Mouse (Mus musculus) lung, embryonic 16.5 days (tissue): ENCODE measurements around the gene Slf1. TPM values are rescaled to one million over a fixed set of nuclear protein-coding genes. Genes with fewer than 3 reads are reported as not detected.
A peak's percentile ranks its signal among the peaks of the same experiment; 100 is the strongest.

Experiments
- ATAC-seq: fragments of 200-750 bp; cut with Nextera tagmentation; 2 replicates; pipeline ENCODE4 v1.8.0; 2017; ENCODE audit warnings: low read depth, mild to moderate bottlenecking, moderate library complexity
- H3K27ac ChIP-seq: fragments of 300-500 bp; sonication (generic); 2 replicates; pipeline ENCODE4 v1.5.1; 2014; ENCODE audit warnings: mild to moderate bottlenecking, control low read depth, low read length
- H3K27me3 ChIP-seq: fragments of 300-500 bp; sonication (generic); 2 replicates; pipeline ENCODE4 v1.6.1; 2014; ENCODE audit warnings: low read depth, low read length, mixed read lengths; ENCODE audit not compliant: control insufficient read depth, insufficient read depth
- H3K36me3 ChIP-seq: fragments of 300-500 bp; sonication (generic); 2 replicates; pipeline ENCODE4 v1.6.1; 2014; ENCODE audit warnings: low read length; ENCODE audit not compliant: control insufficient read depth, insufficient read depth
- H3K4me1 ChIP-seq: fragments of 300-500 bp; sonication (generic); replicated peaks from 2 replicates; pipeline ENCODE4 v1.6.1; 2014; ENCODE audit warnings: low read length, mixed read lengths; ENCODE audit not compliant: control insufficient read depth, insufficient read depth
- H3K4me2 ChIP-seq: fragments of 300-500 bp; sonication (generic); 2 replicates; pipeline ENCODE4 v1.6.1; 2014; ENCODE audit warnings: low read depth, low read length, control low read depth
- H3K4me3 ChIP-seq: fragments of 300-500 bp; sonication (generic); 2 replicates; pipeline ENCODE4 v1.5.1; 2014; ENCODE audit warnings: mild to moderate bottlenecking, low read length, control low read depth
- H3K9ac ChIP-seq: fragments of 300-500 bp; sonication (generic); 2 replicates; pipeline ENCODE4 v1.6.1; 2014; ENCODE audit warnings: low read length, control low read depth
- H3K9me3 ChIP-seq: fragments of 300-500 bp; sonication (generic); 2 replicates; pipeline ENCODE4 v1.6.1; 2016; ENCODE audit warnings: low read length; ENCODE audit not compliant: control insufficient read depth
- WGBS: fragments of 180-500 bp; shearing (Covaris S2); extraction: QIAGEN DNeasy Blood & Tissue Kit; methylation state at CpG from one replicate; pipeline ENCODE4 v1.1.7; 2014; 5-methylcytosine and 5-hydroxymethylcytosine counted together
- polyA plus RNA-seq: library from polyadenylated mRNA; unstranded; fragments of >200 nt; fragmentation: Nextera tagmentation; extraction: Ambion mirVana; gene quantifications from 2 replicates; pipeline ENCODE4 v1.2.1, GENCODE M21; 2015

The Slf1 gene
- polyA plus RNA-seq, 1 experiment from 2014 or later = 40.8 TPM

GRCm38 (mm10) chr13:77043375-77043774, 91.9 kb downstream of the Slf1 start:
- no peaks in the 10 kb centered on the region for H3K9me3 ChIP-seq
- ATAC-seq = no peak
- H3K9ac ChIP-seq = no peak overlapping the region
- no peak overlapping the region for H3K27ac ChIP-seq
- H3K36me3 ChIP-seq = no peaks in the 10 kb centered on the region
- WGBS = 51% methylated on average over 1 of the region's 1 CpGs
- H3K4me1 ChIP-seq = peaks cover under 1% of the 10 kb centered on the region; the same call in 1 of the 2 replicates
- no peak overlapping the region for H3K4me3 ChIP-seq
- no peaks in the 10 kb centered on the region for H3K27me3 ChIP-seq
- H3K4me2 ChIP-seq = no peak overlapping the region

GRCm38 (mm10) chr13:77029594-77029993, 105.7 kb downstream of the Slf1 start:
- 35% methylated on average over 5 of the region's 5 CpGs for WGBS
- 0 out of 2 replicates have a peak overlapping the region, but pooled peaks have one; percentile 16 for H3K4me2 ChIP-seq
- ATAC-seq = no peak

GRCm38 (mm10) chr13:77018851-77019250, 116.4 kb downstream of the Slf1 start:
- Histone ChIP-seq H3K9me3 (no peaks in the 10 kb centered on the region), H3K27ac (no peak overlapping the region), H3K4me1 (no peaks in the 10 kb centered on the region), H3K27me3 (no peaks in the 10 kb centered on the region), H3K9ac (no peak overlapping the region), H3K4me2 (no peak overlapping the region), H3K36me3 (no peaks in the 10 kb centered on the region), H3K4me3 (no peak overlapping the region)
- 78% methylated on average over 2 of the region's 2 CpGs for WGBS
- ATAC-seq = no peak

More at GRCm38 (mm10) chr13:77029594-77029993, 105.7 kb downstream of the Slf1 start:
- Histone ChIP-seq H3K27me3 (no peaks in the 10 kb centered on the region), H3K4me1 (no peaks in the 10 kb centered on the region), H3K4me3 (no peak overlapping the region), H3K9me3 (no peaks in the 10 kb centered on the region), H3K9ac (no peak overlapping the region), H3K36me3 (no peaks in the 10 kb centered on the region), H3K27ac (no peak overlapping the region)

- H3K27me3 ChIP-seq = no peaks in the 10 kb centered on the region
- ATAC-seq = no peak
- H3K4me2 ChIP-seq = no peak overlapping the region
- H3K4me1 ChIP-seq = no peaks in the 10 kb centered on the region
- no peak overlapping the region for H3K27ac ChIP-seq
- no peaks in the 10 kb centered on the region for H3K36me3 ChIP-seq
- no peak overlapping the region for H3K9ac ChIP-seq
- WGBS = 62% methylated on average over 1 of the region's 1 CpGs
- H3K4me3 ChIP-seq = no peak overlapping the region
- no peaks in the 10 kb centered on the region for H3K9me3 ChIP-seq
Measured at GRCm38 (mm10) chr13:77003684-77004083, 131.6 kb downstream of the Slf1 start.

GRCm38 (mm10) chr13:77002628-77003027, 132.6 kb downstream of the Slf1 start:
- no peaks in the 10 kb centered on the region for H3K9me3 ChIP-seq
- WGBS = 84% methylated on average over 3 of the region's 3 CpGs
- no peaks in the 10 kb centered on the region for H3K4me1 ChIP-seq
- H3K9ac ChIP-seq = no peak overlapping the region
- no peak overlapping the region for H3K4me2 ChIP-seq
- H3K36me3 ChIP-seq = no peaks in the 10 kb centered on the region
- H3K27ac ChIP-seq = no peak overlapping the region
- H3K27me3 ChIP-seq = no peaks in the 10 kb centered on the region
- no peak overlapping the region for H3K4me3 ChIP-seq
- ATAC-seq = no peak

Other genes with a start within 250 kb of the Slf1 start
- gene 2210408I21Rik, start 67 bp upstream of the Slf1 start, polyA plus RNA-seq = 8.3 and 10.5 TPM in 2 replicates